Mouse (Mus musculus): ENCODE data around the gene Rpl23a.
"Not testable (repeated sequence)": the region's sequence is repeated elsewhere in the genome, so short reads cannot be mapped to it uniquely, and the experiment has no call there.

Gene Rpl23a

DNA sequence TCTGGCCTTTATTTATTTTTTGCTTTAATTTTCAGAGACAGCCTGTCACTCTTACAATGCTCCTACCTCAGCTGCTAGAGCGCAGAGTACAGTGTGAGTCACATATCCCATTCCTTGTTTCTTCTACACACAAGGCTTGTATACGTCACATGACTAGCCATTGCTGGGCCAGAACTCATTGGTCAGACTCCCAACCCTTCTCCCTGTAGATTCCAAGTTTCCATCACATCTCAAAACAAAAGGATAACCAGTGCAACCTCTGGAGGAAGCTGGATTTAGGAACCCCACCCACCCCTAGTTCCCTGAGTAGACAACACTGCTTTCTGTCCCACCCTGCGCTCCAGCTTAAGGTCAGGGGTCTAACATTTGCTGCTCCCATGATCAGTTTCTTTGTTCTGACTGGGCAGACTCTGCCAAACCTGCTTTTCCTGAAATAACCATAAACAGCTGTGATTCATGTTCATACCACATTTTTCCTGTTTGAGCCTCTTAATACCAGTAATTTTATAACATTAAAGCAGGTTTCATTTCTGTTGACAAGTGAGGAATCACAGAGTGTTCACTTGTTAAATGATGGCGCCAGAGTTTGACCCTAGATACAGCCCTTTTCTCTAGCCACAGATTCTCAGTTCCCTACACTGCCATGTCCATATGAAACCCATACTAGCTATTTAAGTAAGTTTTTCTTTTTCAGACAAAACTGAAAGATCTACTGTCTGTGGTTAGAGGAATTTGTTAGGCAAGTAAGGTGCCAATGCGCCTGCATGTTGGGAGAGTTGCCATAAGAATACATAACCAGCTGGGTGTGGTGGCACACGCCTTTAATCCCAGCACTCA is 36.5 kb downstream of the Rpl23a start:
- DNase-seq (ENCODE audit: low spot score in 2 of 2) = no peak

GRCm38 (mm10) chr11:78146168-78146567 is 37.2 kb downstream of the Rpl23a start:
- DNase-seq (ENCODE audit: low spot score in 2 of 2) = no peak

DNA sequence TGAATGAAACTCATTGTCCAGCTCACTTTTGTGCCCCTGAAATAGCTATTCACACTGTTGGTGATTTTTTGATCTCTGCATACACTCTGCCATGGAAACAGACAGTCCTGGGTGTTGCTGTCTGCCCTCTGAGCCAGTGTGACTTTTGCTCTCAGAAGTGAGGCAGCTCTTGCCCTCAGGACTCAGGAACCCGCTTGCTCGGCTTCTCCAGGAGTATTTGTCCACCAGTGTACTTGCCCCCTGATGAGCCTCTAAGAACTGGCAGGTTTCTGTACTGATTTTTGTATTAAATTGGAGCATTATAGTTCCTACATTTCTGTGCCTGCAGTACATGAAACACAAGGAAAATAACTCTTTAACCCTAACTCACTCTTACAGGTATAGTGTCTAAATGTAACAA is 39.9 kb downstream of the Rpl23a start:
- no peak for DNase-seq (ENCODE audit: low spot score in 2 of 2)

GRCm38 (mm10) chr11:78140665-78141064 is 42.7 kb downstream of the Rpl23a start:
- DNase-seq (ENCODE audit: low spot score in 2 of 2) = no peak

DNA sequence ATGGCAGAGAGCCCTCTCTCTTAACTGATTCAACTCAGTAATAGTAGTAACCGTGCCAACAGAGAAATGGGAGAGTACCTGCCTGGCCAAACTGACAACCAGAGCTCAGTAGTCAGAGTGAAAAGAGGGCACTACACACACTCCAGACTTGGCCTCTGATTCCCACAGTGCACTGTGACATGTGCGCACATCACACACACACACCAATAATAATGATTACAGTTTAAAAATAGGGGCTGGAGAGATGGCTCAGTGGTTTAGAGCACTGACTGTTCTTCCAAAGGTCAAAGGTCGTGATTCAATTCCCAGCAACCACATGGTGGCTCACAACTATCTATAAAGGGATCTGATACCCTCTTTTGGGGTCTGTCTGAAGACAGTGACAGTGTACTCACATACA is 45.4 kb downstream of the Rpl23a start:
- no peak for DNase-seq (ENCODE audit: low spot score in 2 of 2)

GRCm38 (mm10) chr11:78137584-78137983 is 45.8 kb downstream of the Rpl23a start:
- DNase-seq (ENCODE audit: low spot score in 2 of 2) = no peak

DNA sequence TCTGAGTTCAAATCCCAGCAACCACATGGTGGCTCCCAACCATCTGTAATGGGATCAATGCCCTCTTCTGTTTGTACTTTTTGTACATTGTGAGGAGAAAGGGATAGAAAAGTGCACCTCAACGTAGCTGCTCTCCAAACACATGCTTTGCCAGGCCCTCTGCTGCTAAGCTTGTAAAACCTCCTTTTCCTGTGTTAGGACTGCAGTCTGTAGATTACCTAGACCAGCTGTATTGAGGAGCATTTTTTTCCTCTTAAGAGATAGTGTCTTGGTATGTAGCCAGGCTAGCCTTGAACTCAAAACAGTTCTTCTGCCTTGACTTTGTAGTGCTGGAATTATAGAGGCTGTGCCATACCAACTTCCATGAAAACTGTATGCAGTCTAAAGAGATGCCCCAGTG is 47.3 kb downstream of the Rpl23a start:
- no peak for DNase-seq (ENCODE audit: low spot score in 2 of 2)

DNA sequence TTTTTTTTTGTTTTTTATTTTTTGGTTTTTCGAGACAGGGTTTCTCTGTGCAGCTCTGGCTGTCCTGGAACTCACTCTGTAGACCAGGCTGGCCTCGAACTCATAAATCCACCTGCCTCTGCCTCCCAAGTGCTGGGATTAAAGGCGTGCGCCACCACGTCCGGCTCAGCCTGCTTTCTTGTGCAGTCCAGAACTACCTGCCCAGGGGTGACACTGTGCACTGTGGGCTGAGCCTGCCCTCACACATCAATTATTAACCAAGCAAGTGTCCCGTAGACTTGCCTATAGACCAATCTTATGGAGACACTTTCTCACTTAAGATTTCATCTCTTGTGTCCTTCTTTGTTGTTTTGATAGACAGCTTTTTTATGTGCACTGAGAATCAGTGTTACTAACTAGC is 48.1 kb downstream of the Rpl23a start:
- DNase-seq (ENCODE audit: low spot score in 2 of 2) = not testable (repeated sequence)

- DNase-seq (ENCODE audit: low spot score in 2 of 2) = no peak
Observed at GRCm38 (mm10) chr11:78134344-78134743, 49.0 kb downstream of the Rpl23a start.

DNA sequence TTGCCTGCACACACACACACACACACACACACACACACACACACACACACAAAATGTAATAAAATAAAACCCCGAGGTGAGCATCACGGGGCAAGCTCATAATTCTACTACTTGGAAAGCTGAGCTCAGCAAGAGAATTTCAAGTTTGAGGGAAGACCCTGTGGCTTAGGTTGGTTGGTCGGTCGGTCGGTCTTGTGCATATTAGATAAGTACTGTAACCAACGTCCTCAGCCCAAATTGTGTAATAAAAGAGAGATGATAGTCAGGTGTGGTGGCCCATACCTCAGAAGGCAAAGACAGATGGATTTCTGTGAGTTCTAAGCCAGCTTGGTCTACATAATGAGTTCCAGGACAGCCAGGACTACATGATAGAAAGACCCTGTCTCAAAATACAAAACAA is 49.5 kb downstream of the Rpl23a start:
- no peak for DNase-seq (ENCODE audit: low spot score in 2 of 2)

All from spleen, postnatal 36 days (tissue).